Mouse (Mus musculus) c-Kit-negative CD71-positive TER-119-positive erythroid progenitor cells, embryonic 14.5 days (primary cell): ENCODE data around the gene Acp7.

ENCODE experiments used
- DNase-seq: peaks from one replicate; pipeline ENCODE4 v3.0.0-alpha.2; 2013; ENCODE audit warnings: low read depth, low spot score

The Acp7 gene

GRCm38 (mm10) chr7:28576271-28576914, 54.7 kb downstream of the Acp7 start:
- no peak for DNase-seq

GRCm38 (mm10) chr7:28575597-28575996, 55.5 kb downstream of the Acp7 start:
- DNase-seq: no peak

GRCm38 (mm10) chr7:28573236-28573635, 57.9 kb downstream of the Acp7 start:
- no peak for DNase-seq

DNA sequence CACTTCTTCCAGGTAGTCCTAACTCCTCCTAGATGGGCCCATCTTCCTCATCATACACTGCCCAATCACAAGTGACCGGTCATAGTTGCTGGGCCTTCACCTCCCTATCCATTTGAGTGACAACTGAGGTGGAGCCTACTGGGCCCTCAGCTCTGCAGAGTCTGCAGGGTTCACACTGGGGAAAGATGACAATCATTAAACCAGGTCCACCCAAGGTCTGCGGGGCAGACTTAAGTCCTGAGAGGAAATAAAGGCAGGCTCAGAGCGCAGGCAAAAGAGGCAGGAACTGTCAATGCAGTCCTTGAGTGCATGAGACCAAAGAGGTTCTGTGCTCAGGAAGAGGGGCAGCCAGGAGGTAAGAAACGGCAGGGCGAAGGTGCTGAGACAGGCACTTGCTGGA, 58.4 kb downstream of the Acp7 start:
- no peak for DNase-seq

DNA sequence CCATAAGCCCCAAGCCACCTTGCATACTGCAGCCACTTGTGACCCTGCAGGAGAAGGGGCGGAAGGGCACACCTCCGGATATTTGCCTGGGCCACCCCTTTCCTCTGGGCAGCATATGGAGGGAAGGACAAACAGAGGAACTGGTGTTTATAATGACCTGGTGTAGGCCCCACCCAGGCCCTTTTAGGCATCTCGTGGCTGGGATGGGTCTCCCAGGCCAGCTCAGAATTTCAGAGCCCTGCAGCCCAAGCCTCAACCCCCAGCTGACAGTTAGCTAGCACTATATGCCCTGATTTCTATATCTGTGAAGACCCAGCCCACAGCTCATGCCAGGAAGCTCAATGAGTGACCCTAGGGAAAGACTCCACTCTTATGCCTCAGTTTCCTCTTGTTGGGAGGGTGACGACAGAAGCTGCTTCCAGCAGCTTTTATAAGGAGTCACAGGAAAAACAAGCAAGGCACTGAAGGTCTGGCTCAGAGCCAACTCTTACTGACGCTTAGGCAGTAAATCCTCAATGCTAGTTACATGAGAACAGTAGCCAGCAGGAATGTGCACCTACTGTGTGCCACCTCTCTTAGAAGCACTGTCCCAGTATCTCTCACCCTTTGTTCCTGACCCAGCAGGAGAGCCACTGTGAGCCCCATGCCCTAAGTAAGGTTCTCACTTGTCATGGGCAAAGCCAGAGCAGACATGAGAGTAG, 60.0 kb downstream of the Acp7 start:
- no peak for DNase-seq

DNA sequence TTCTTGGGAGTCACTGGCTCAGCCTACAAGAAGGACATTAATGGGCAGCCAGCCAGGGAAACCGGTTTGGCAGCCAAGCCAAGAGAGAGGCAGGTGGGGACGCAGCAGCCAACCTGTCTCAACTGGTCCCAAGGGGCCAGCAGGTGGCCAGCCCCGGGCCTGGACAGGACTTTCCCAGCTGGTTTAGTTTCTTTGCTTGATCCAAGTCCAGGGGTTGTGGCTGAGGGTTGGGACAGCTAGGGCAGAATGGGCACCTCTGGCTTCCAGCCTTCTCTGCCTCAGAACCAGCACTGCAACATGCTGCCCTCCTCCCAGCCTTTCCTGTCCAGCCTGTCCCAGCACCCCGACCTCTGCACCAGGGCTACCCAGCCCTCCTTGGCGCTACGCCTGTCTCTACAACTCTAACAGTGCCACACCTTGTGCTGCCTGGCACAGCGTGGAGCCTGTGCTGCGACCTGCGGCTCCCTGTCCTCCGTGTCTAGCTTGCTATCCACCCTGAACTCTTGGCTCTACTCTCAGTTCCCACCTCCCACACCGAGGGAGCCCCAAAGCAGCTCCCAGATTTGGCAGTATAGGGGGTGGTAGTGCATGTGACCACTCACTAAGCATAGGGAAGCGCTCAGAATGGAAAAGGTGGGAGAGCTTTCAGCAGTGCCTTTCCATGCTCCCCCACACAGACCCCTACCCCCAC, 60.7 kb downstream of the Acp7 start:
- no peak for DNase-seq

DNA sequence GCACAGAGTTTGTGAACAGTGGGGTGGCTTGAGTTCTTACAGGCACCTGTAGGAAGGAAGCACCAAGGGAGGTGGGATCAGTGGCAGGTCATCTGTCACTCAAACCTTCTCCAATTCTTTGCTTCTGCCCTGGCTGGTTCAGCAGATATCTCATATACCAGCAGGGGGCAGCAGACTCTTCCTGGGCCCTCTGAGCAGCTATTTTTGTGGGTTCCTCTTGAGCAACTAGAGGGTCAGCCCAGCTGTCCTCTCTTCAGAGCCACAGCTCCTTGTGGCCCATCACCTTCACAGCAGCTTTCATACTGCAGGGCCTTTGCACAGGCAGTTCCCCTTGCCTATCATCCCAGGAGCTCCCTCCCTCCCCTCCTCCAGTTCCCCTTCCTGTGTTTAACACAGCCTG, 62.9 kb downstream of the Acp7 start:
- peak; percentile 61 for DNase-seq

GRCm38 (mm10) chr7:28567539-28567938, 63.6 kb downstream of the Acp7 start:
- no peak for DNase-seq

- DNase-seq: no peak
Observed at GRCm38 (mm10) chr7:28565407-28565806, 65.7 kb downstream of the Acp7 start.

DNA sequence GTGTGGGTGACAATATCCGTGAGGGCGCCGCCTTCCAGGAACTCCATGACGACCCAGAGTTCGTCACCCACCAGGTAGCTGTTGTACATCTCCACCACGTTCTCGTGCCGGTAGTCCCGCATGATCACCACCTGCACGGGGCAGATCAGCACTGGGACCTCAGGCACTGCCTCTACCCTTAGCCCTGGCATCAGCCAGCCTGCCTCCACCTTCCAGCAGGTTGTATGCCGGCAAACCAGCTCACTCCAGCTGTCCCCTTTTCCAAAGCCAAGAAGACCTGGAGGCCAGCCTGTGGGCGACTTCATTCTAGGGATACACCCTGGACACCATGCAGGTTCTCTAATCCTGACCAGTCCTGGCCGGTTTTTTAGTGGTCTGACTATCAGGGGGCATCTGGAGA, 68.2 kb downstream of the Acp7 start:
- DNase-seq: no peak

- no peak for DNase-seq
Observed at GRCm38 (mm10) chr7:28562371-28562770, 68.8 kb downstream of the Acp7 start.

DNA sequence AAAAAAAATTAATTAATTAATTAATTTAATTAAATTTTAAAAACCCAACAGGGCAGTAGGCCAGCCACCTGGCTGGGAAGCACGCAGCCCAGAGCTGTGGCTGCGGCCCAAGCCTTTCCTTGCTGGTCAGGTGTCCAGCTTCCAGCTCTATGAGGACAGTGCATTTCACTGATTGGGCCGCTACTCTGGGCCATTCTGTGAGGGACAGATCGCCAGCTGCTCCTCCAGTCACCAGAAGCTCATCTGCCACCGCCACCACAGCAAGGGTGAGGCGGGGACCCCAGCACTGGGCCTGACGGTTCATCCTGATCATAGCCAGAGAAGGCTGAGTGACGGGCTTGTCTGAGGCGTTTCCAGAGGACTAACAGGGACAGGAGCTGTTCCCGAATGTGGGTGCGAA, 69.2 kb downstream of the Acp7 start:
- DNase-seq: no peak

DNA sequence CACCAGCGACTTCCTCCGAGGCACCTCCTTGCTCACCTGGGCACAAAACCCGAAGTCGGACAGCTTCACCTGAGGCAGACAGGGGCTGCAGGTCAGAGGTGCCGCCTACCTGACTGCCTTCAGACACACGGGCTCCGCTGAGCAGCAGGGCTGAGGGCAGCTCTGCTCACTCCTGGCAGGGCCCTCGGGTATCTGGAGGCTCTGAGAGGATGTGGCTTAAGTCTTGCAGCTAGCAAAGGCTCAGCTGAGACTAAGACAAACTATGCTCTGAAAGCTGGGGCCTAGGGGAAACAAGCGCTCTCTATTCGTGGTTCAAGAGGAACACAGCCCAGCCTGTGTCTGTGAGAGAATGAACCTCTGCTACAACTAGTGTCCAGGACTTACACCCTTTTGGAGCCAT, 70.3 kb downstream of the Acp7 start:
- DNase-seq: no peak

GRCm38 (mm10) chr7:28558486-28558885, 72.6 kb downstream of the Acp7 start:
- no peak for DNase-seq

GRCm38 (mm10) chr7:28557708-28558107, 73.4 kb downstream of the Acp7 start:
- no peak for DNase-seq
